Mouse (Mus musculus): ENCODE data around the gene Serac1.

DNA sequence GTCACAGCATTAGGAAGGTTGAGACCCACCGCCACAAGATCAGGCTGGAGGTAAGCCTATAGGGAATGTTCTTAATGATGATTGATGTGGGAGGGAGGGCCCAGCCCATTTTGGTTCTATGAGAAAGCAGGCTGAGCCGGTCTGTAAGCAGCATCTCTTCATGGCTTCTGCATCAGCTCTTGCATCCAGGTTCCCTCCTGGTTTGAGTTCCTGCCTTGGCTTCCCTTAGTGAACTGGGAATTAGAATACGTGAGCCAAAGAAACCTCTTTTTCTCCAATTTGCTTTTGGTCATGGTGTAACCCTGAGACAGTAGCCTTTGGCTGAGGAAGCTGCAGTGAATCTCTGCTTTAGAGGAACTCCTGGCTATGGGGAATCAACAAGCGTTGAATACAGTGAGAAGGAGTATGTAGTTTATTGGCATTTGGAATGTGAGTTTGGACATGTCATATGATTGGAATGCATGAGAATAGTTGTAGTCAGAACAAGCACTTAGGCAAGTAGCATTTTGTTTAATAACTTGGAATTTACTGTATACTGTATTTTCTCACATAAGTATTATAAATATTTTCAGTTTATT lies 37.7 kb upstream of the Serac1 start:
- TF ChIP-seq CTCF (IDR thresholded peaks at IDR 0.05), result no peak
- TF ChIP-seq POLR2A (IDR thresholded peaks at IDR 0.05; ENCODE audit: insufficient read depth, low read depth, low read length), result no peak
